Mouse (Mus musculus) heart, adult 18-20 months (tissue): ENCODE results near the gene Rbms2. TPM values are rescaled to one million over a fixed set of nuclear protein-coding genes. Genes with fewer than 3 reads are reported as not detected.
"Not testable (repeated sequence)": the region's sequence is repeated elsewhere in the genome, so short reads cannot be mapped to it uniquely, and the experiment has no call there.

ENCODE experiments used
- DNase-seq, 2 experiments: peaks; one replicate each; pipeline ENCODE4 v3.0.0; 2021 to 2022; ENCODE audit warnings: mixed read lengths in 1 of 2
- long read RNA-seq, 2 experiments: library from polyadenylated mRNA; stranded (forward); transcript quantifications; one replicate each; pipeline ENCODE4 v2.0.0; 2021
- total RNA-seq, 2 experiments: library from RNA; stranded (reverse); gene quantifications; 2 replicates each; pipeline ENCODE4 v1.2.3; 2021

Gene Rbms2
- 100 to 1,000 TPM in 1 of 2 experiments, 10 to 100 TPM in 1; 78.1 to 100 TPM for total RNA-seq
- long read RNA-seq, experiment 1, partial matches to known transcripts = 20 of 23 reads
- long read RNA-seq, experiment 1, other reads (novel, unspliced or antisense) = 3 of 23 reads
- long read RNA-seq, experiment 2, partial matches to known transcripts = 10 of 19 reads
- long read RNA-seq, experiment 2, other reads (novel, unspliced or antisense) = 4 of 19 reads

- peak; percentile 80 to 85 for DNase-seq
Measured at GRCm38 (mm10) chr10:128179989-128180388, at the start of gene Rbms2. TSS of gene Rbms2 (minus strand) at chr10:128180297.

DNA sequence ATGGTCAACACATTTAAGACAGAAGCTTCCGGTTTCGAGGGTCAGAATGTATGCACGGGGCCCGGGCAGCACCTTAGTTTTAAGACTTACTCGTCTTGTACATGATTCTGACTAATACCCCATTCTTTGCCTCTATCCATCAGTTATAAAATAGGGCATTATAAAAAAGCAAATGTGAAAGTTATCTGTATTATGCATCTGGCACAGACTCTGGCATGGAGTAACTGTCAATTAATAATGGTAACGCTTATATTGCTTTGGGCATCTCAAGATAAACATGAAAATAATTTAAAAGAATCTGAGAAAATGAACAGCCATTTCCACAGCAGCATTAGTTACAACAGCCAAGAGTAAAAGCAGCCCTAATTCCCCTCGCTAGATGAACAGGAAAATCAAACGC, 47.9 kb upstream of the Rbms2 start:
- no peak for DNase-seq

- DNase-seq = no peak
Measured at GRCm38 (mm10) chr10:128227592-128227991, 47.5 kb upstream of the Rbms2 start.

- DNase-seq = no peak
Measured at GRCm38 (mm10) chr10:128225538-128225937, 45.4 kb upstream of the Rbms2 start, which contains the start of gene Mip. TSS of gene Mip (plus strand) at chr10:128225838.

- no peak for DNase-seq
Measured at GRCm38 (mm10) chr10:128225064-128225463, 45.0 kb upstream of the Rbms2 start.

GRCm38 (mm10) chr10:128221533-128222286, 41.6 kb upstream of the Rbms2 start:
- DNase-seq = peak in 1 of 2 experiments; percentile 22

- no peak for DNase-seq
Measured at GRCm38 (mm10) chr10:128218387-128219117, 38.5 kb upstream of the Rbms2 start.

DNA sequence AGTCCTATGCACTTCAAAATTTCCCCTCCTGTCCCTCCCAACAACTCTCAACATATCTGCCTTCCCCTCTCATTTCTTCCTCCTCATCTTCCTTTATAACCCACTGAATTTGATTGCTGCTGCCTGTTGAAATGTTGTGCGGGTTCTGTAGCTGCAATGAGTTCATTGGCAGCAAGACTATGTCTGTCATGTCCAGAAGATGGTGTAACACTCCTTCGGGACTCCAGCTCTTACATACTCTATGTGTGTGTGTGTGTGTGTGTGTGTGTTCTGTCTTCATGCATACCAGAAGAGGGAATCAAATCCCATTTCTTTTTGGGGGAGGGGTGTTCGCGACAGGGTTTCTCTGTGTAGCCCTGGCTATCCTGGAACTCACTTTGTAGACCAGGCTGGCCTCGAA, 34.9 kb upstream of the Rbms2 start:
- no peak for DNase-seq

DNA sequence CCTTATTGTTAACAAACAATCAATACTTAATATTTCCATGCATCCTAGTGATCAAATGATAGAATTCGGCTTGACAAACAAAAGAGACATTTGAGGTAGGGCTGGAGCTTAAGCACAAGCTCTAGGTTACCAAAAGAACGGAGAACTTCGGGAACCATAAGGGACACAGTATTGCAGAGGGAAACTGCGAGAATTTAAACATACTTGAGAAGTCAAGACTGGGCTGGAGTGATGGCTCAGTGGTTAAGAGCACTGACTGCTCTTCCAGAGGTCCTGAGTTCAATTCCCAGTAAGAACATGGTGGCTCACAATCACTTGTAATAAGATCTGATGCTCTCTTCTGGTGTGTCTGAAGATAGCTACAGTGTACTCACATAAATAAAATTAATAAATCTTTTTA, 34.0 kb upstream of the Rbms2 start:
- not testable (repeated sequence) for DNase-seq

GRCm38 (mm10) chr10:128212871-128213323, 32.8 kb upstream of the Rbms2 start:
- peak; percentile 73 to 82 for DNase-seq

DNA sequence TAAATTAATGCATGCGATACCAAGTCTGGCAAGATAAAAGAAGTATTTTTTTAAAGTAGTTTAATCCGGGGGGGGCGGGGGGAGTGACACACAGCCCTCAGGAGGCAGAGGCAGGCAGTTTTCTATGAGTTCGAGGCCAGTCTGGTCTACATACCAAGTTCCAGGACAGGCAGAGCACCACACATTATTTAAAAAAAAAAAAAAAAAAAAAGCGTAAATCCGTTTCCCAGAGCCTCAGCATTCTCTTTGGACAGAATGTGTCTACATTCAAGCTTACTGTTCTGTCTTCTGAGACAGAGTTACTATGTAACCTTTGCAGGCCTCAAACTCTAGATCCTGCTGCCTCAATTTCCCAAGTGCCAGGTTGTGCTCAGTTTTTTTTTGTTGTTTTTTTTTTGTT, 32.1 kb upstream of the Rbms2 start:
- no peak for DNase-seq

DNA sequence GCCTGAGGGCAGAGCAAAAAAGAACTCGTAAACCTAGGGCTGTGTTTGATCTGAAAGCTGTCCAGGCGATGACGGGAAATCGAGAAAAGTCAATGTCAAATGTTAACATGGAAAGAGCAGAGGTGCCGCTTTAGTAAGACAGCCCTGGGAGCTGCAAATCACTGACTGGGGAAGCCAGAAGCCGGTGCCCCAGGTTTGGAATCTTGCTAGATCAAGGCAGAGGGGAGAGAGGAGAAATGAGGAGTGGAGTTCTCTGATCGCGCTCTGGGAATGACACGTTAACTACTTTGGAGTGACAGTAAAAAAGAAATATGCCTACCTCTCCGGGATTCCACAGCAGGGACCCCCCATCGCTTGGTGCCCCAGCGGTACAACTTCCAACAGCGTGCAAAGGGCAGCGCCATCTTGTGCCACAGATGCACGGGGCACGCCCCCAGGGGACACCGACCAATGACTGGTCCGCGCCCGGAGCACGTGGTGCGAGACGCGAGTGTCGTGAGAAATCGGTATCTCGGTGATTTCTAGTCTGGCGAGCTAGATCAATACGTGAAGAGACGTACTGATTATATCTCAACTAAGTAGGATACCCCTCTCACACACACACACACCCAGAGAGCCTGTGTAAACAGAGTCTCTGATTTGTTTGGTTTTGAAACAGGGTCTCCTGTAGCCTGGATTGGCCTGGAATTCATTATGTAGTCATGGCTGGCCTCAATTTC, 31.5 kb upstream of the Rbms2 start, which contains the start of gene Spryd4:
TSS of gene Spryd4 (minus strand) at position 418 of the 719 bp plus-strand sequence.
- DNase-seq = peak; percentile 92 to 95

DNA sequence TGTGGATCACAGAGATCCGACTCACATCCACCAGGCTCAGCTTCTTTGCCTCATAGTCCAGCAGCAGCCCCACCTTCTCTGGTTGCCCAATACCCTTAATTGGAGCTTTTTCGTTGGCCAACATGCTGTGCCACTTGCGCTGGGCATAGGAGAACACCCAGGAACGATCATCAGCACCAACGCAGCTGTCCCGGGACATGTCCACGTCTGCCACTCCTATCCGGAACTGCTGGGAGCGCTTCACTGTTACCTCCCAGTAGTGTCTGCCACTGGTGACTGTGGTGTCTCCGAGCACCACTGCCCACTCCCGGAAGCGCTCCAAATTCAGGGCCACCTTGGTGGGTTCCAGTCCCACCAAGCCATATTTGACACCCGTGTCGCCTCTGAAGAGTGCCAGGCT, 30.9 kb upstream of the Rbms2 start:
- peak; percentile 11 to 35 for DNase-seq

GRCm38 (mm10) chr10:128210131-128210530, 30.0 kb upstream of the Rbms2 start:
- DNase-seq = no peak

GRCm38 (mm10) chr10:128209311-128210009, 29.4 kb upstream of the Rbms2 start:
- no peak for DNase-seq

- DNase-seq = no peak
Measured at GRCm38 (mm10) chr10:128208326-128208725, 28.2 kb upstream of the Rbms2 start.

DNA sequence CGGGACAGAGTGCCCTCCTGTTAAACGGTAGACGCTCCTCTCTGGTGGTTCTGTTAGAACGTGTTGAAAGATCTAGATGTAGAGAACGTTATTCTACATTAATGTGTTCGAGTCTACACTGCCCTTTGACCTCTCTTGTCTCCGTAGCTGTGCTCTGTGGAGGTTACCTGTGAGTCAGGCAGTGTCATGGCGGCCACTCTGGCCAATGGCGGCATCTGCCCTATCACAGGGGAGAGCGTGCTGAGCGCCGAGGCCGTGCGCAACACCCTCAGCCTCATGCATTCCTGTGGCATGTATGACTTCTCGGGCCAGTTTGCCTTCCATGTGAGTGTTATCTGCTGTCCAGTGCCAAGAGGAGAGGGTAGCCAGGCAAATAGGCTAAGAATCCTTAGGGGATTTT, 24.8 kb upstream of the Rbms2 start:
- DNase-seq = no peak

GRCm38 (mm10) chr10:128201856-128202255, 21.8 kb upstream of the Rbms2 start:
- DNase-seq = no peak

- DNase-seq = no peak
Measured at GRCm38 (mm10) chr10:128194551-128195461, 14.7 kb upstream of the Rbms2 start.

GRCm38 (mm10) chr10:128194024-128194550, 14.0 kb upstream of the Rbms2 start, which contains the start of gene Gls2:
TSS of gene Gls2 (plus strand) at chr10:128194457.
- DNase-seq = peak; percentile 98
